Mouse (Mus musculus) spleen, postnatal 10 days (tissue): ENCODE data around the gene Lyar.

Experiments
- DNase-seq, 2 experiments: peaks; one replicate each; pipeline ENCODE4 v3.0.0; 2021 to 2022; ENCODE audit warnings: low spot score in 2 of 2

The Lyar gene

GRCm38 (mm10) chr5:38220328-38220912, at the start of gene Lyar, which contains the start of gene Zbtb49:
Lyar (plus strand) TSS chr5:38220470.
Zbtb49 (minus strand) TSS chr5:38220457.
- peak; percentile 95 to 96 for DNase-seq

- no peak for DNase-seq
These were observed 46.5 kb upstream of the Lyar start for GRCm38 (mm10) chr5:38173766-38174165.

DNA sequence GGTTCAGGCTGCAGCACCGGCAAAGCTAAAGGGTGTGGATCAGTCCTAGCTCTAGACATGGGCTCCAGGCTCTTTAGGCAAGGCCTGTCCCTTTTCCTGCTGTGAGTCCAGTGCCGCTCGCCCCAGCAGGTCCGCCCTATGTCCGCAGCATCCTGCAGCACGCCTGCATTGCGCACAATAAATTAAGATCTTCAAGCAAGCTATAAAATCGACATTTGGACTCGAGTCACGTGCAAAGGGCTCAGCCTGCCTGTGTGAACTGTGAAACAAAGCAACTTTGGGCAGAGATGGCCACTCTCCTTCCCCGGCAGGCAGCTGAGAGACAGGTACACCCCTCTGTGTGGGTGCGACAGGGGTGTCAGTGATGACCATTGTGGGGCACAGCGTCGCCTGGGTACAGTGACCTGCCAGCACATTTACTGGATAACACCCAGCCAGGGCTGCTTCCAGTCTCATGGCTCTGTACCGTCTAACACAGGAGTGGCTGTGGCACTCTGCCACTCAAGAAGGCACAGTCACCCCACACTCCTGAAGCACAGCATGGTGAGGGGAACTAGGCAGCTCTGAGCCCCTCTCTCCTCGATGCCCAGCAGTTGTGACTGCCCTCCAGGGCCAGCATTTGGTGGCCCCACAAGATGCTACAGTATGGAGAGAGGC, 45.9 kb upstream of the Lyar start:
- DNase-seq: no peak

GRCm38 (mm10) chr5:38184688-38185285, 35.5 kb upstream of the Lyar start:
- DNase-seq: no peak

GRCm38 (mm10) chr5:38187006-38187405, 33.3 kb upstream of the Lyar start:
- no peak for DNase-seq

DNA sequence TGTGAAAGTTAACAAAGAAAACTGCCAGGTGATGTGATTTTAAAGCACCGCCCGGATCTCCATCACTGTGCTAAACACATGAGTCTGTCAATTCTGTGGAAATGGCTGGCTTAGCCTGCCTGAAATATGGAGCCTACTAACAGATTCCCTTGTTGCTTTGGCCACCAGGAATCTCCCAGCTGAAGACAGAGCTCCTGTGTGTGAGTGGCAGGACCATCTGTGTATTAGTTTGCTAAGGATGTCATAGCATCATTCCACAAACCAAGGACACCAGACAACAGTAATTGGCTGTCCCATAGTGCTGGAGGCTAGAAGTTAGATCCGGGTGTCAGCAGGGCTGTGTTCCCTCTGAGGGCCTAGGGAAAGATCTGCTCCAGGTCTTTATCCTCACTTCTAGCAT, 29.4 kb upstream of the Lyar start:
- no peak for DNase-seq

DNA sequence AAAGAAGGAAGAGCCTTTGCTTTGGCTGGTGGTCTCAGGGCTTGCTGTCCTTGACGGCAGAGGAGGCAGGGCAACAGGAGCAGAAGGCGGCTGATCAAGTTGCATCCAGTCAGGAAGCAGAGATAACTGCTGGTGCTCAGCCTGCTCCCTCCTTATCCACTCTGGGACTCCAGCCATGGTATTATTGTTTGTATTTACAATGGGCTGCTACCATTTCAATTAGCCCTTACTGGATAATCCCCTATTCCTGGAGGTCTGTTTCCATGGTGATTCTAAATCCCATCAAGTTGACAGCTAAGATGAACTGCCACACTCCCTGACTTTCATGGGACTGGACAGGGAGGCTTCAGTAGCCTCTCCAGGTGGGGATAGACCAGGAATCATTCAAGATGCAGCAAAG, 25.3 kb upstream of the Lyar start:
- DNase-seq: no peak

- DNase-seq: no peak
These were observed 24.3 kb upstream of the Lyar start for GRCm38 (mm10) chr5:38195941-38196340.

- no peak for DNase-seq
These were observed 23.3 kb upstream of the Lyar start for GRCm38 (mm10) chr5:38196821-38197481.

- peak; percentile 53 to 79 for DNase-seq
These were observed 22.8 kb upstream of the Lyar start for GRCm38 (mm10) chr5:38197482-38197823.

- DNase-seq: no peak
These were observed 20.6 kb upstream of the Lyar start for GRCm38 (mm10) chr5:38199686-38200085.

- no peak for DNase-seq
These were observed 15.0 kb upstream of the Lyar start for GRCm38 (mm10) chr5:38205303-38205726.

GRCm38 (mm10) chr5:38208985-38209384, 11.3 kb upstream of the Lyar start:
- DNase-seq: no peak

GRCm38 (mm10) chr5:38211691-38212090, 8.6 kb upstream of the Lyar start:
- peak in 1 of 2 experiments; percentile 66 for DNase-seq

- DNase-seq: no peak
These were observed 7.3 kb upstream of the Lyar start for GRCm38 (mm10) chr5:38213009-38213408.

DNA sequence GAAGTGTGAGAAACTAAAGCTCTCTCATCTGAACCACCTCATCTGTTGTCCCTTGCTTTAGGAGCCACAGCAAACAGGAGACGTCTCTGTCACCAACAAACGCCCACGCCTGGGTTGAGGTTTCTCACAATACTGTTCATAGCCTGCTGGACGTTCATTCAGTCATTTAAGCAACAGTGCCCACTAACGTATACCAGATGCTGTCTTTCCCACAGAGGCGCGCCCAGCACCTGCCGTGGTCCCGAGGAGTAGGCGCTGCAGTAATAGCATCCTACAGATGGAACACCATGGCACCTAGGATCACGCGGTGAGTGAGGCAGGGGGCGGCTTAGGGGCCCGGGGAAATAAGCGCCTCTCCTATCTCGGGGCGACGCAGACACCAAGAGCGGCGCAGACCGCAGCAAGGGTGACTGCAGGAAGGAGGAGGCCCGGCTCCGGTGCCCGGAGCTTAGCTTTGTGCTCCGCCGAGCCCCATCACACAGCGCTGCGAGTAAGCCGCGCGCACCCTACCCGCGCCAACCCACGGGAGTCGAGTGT, 431 bp upstream of the Lyar start:
- no peak for DNase-seq

DNA sequence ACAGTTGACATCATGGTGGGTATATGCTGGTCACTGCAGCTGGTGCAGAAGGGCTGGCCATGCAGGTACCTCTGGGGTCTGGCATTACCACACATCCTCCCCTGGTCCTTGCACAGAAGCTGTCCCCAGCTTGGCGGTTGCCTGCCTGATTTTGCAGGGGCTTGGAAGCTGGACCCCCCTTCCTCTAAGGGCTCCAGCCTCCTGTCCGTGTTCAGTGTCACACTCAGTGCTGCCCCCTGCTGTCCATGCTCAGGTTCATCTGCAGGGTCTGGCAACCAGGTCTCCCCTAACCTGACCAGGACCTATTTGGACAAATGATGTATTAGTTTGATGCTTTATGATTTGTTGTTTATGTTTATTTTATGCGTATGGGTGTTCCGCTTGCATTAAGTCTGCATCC, 15.2 kb downstream of the Lyar start:
- DNase-seq: peak; percentile 45 to 77

DNA sequence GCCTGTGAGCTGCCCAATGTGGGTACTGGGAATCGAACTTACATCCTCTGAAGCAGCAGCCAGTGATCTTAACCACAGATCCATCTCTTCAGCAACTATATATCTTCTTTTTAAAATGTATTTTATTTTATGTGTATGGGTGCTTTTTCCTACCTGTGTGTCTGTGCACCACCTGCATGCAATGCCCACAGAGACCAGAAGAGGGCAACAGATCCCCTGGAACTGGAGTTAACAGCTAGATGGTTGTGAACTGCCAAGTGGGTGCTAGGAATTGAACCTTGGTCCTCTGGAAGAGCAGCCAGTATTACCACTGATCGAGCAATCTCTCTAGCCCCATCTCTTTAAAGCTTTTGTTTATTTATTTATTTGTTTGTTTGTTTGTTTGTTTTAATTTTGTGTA, 16.4 kb downstream of the Lyar start:
- DNase-seq: peak in 1 of 2 experiments; percentile 32

DNA sequence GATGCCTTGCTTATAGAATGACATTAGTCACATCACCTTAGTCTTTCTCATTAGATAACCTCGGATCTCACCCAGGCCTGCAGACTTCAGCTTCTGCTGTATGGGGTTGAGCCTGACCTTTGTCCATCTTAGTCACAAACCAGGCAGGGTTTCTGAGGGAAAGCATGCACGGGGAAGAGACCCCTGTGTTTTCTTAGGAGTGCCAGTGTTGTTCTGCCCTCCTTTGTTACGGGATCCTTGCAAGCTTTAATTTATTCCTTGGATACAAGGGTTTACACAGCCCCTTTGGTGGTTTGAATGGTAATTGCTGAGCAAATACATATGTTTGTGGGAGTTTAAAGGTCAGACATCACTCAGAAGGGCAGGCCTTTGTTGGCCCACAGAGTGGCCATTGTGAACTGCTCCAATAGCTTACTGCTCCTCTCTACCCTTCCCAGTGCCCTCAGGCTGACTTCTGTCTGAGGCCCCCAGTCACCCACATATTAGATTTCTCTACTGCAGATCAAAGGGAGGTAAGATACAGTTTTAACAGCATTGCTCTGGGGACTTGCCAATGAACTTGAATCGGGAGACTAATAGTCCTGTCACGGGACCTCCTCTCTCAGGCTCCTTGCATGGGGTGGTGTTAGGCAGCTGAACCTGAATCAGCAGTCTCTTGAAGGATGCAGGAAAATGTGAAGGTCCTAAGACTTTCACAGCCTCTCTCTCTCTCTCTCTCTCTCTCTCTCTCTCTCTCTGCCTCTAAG, 20.6 kb downstream of the Lyar start:
- DNase-seq: no peak

GRCm38 (mm10) chr5:38241473-38241834, 21.2 kb downstream of the Lyar start:
- DNase-seq: no peak

GRCm38 (mm10) chr5:38241966-38242365, 21.7 kb downstream of the Lyar start:
- no peak for DNase-seq

- DNase-seq: no peak
These were observed 34.9 kb downstream of the Lyar start for GRCm38 (mm10) chr5:38255195-38255594.
